Mouse (Mus musculus) lung, embryonic 15.5 days (tissue): ENCODE measurements around the gene Pithd1. TPM values are rescaled to one million over a fixed set of nuclear protein-coding genes. Genes with fewer than 3 reads are reported as not detected.
A peak's percentile ranks its signal among the peaks of the same experiment; 100 is the strongest.
"Not testable (repeated sequence)": the region's sequence is repeated elsewhere in the genome, so short reads cannot be mapped to it uniquely, and the experiment has no call there.

ENCODE experiments used
- ATAC-seq: fragments of 200-750 bp; cut with Nextera tagmentation; 2 replicates; pipeline ENCODE4 v1.8.0; 2017; ENCODE audit warnings: moderate number of reproducible peaks, borderline replicate concordance; ENCODE audit not compliant: low FRiP score, low TSS enrichment; ENCODE audit errors: extremely low read depth
- H3K27ac ChIP-seq: fragments of 300-500 bp; sonication (generic); 2 replicates; pipeline ENCODE4 v1.5.1; 2015; ENCODE audit warnings: moderate library complexity, mild to moderate bottlenecking, inconsistent platforms
- H3K27me3 ChIP-seq: fragments of 300-500 bp; sonication (generic); 2 replicates; pipeline ENCODE4 v1.6.1; 2015; ENCODE audit warnings: inconsistent platforms
- H3K36me3 ChIP-seq: fragments of 300-500 bp; sonication (generic); 2 replicates; pipeline ENCODE4 v1.6.1; 2015; ENCODE audit warnings: inconsistent platforms
- H3K4me1 ChIP-seq: fragments of 300-500 bp; sonication (generic); 2 replicates; pipeline ENCODE4 v1.6.1; 2015; ENCODE audit warnings: inconsistent platforms
- H3K4me2 ChIP-seq: fragments of 300-500 bp; sonication (generic); 2 replicates; pipeline ENCODE4 v1.6.1; 2015; ENCODE audit warnings: inconsistent platforms, mild to moderate bottlenecking, moderate library complexity
- H3K4me3 ChIP-seq: fragments of 300-500 bp; sonication (generic); 2 replicates; pipeline ENCODE4 v1.5.1; 2015; ENCODE audit warnings: mild to moderate bottlenecking, inconsistent platforms
- H3K9ac ChIP-seq: fragments of 300-500 bp; sonication (generic); 2 replicates; pipeline ENCODE4 v1.6.1; 2015; ENCODE audit warnings: inconsistent platforms
- H3K9me3 ChIP-seq: fragments of 300-500 bp; sonication (generic); 2 replicates; pipeline ENCODE4 v1.6.1; 2016; ENCODE audit warnings: inconsistent platforms
- WGBS: fragments of 180-500 bp; shearing (Covaris S2); methylation state at CpG from one replicate; pipeline ENCODE4 v1.1.7; 2015; 5-methylcytosine and 5-hydroxymethylcytosine counted together
- polyA plus RNA-seq: library from polyadenylated mRNA; unstranded; fragments of >200 nt; fragmentation: Nextera tagmentation; extraction: Ambion mirVana; gene quantifications from 2 replicates; pipeline ENCODE4 v1.2.1, GENCODE M21; 2015

Pithd1 gene
- polyA plus RNA-seq, 1 experiment from 2014 or later: 59.7 TPM

- Histone ChIP-seq H3K4me1 (peaks cover 18% of the 10 kb centered on the region), H3K36me3 (peaks cover 32% of the 10 kb centered on the region), H3K9ac (peak overlapping the region; percentile 95), H3K9me3 (no peaks in the 10 kb centered on the region), H3K4me2 (peak overlapping the region; percentile 88), H3K27me3 (no peaks in the 10 kb centered on the region), H3K27ac (no peak overlapping the region), H3K4me3 (peak overlapping the region; percentile 87)
- 82% methylated on average over 7 of the region's 7 CpGs for WGBS
- ATAC-seq: no peak
Observed at GRCm38 (mm10) chr4:135985769-135986168, 1.3 kb downstream of the Pithd1 start.

- no peak overlapping the region for H3K9ac ChIP-seq
- 0 out of 2 replicates have a peak overlapping the region, but pooled peaks have one; percentile 87 for H3K4me3 ChIP-seq
- 84% methylated on average over 5 of the region's 5 CpGs for WGBS
- peaks cover 18% of the 10 kb centered on the region for H3K4me1 ChIP-seq
- no peak for ATAC-seq
- H3K27ac ChIP-seq: no peak overlapping the region
- no peaks in the 10 kb centered on the region for H3K9me3 ChIP-seq
- peaks cover 34% of the 10 kb centered on the region for H3K36me3 ChIP-seq
- peak overlapping the region; percentile 88; the same call in 1 of the 2 replicates for H3K4me2 ChIP-seq
- H3K27me3 ChIP-seq: no peaks in the 10 kb centered on the region
Observed at GRCm38 (mm10) chr4:135985193-135985592, 1.9 kb downstream of the Pithd1 start.

- no peak for ATAC-seq
- Histone ChIP-seq H3K9ac (no peak overlapping the region), H3K9me3 (no peaks in the 10 kb centered on the region), H3K4me3 (no peak overlapping the region), H3K4me1 (peaks cover 18% of the 10 kb centered on the region), H3K27me3 (no peaks in the 10 kb centered on the region), H3K4me2 (no peak overlapping the region), H3K27ac (no peak overlapping the region), H3K36me3 (peaks cover 34% of the 10 kb centered on the region)
- WGBS: 82% methylated on average over 5 of the region's 5 CpGs
Observed at GRCm38 (mm10) chr4:135984556-135984955, 2.5 kb downstream of the Pithd1 start.

DNA sequence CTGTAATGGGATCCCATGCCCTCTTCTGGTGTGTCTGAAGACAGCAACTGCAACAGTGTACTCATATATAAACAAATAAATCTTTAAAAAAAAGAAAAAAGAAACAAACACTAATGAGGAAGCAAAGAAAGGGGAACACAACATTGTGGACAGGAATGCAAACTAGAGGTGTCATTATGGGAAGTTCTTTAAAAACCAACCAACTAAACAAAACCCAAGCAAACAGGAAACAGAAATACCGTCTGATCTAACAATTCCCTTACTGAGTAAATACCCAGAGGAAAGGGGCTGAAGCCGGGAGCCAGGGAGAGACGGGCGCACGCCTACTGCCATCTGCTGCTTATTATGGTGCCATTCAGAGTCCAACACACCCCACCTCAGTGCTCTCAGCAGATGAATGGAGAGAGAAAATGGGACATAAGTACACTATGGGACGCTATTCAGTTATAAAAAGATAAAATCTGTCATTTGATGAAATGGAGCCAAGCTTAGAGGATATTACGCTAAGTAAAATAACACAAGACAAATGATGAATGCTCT, 5.5 kb downstream of the Pithd1 start:
- Histone ChIP-seq H3K9ac (no peak overlapping the region), H3K4me2 (no peak overlapping the region), H3K4me1 (peaks cover 11% of the 10 kb centered on the region), H3K4me3 (no peak overlapping the region), H3K27ac (no peak overlapping the region), H3K36me3 (peaks cover 53% of the 10 kb centered on the region), H3K9me3 (no peaks in the 10 kb centered on the region), H3K27me3 (no peaks in the 10 kb centered on the region)
- 72% methylated on average over 7 of the region's 7 CpGs for WGBS
- no peak for ATAC-seq

GRCm38 (mm10) chr4:135980223-135980622, 6.8 kb downstream of the Pithd1 start:
- WGBS: 94% methylated on average over 5 of the region's 5 CpGs
- H3K4me1 ChIP-seq, H3K9me3 ChIP-seq, H3K9ac ChIP-seq, H3K27me3 ChIP-seq, H3K4me3 ChIP-seq, ATAC-seq, H3K4me2 ChIP-seq, H3K27ac ChIP-seq: not testable (repeated sequence)
- H3K36me3 ChIP-seq: peaks cover 64% of the 10 kb centered on the region

- Histone ChIP-seq H3K4me3 (no peak overlapping the region), H3K27me3 (no peaks in the 10 kb centered on the region), H3K9me3 (no peaks in the 10 kb centered on the region), H3K4me2 (no peak overlapping the region), H3K27ac (no peak overlapping the region), H3K4me1 (peaks cover 11% of the 10 kb centered on the region), H3K9ac (no peak overlapping the region), H3K36me3 (peaks cover 49% of the 10 kb centered on the region)
- no peak for ATAC-seq
- WGBS: 85% methylated on average over 12 of the region's 12 CpGs
Observed at GRCm38 (mm10) chr4:135976146-135976545, 10.9 kb downstream of the Pithd1 start.

DNA sequence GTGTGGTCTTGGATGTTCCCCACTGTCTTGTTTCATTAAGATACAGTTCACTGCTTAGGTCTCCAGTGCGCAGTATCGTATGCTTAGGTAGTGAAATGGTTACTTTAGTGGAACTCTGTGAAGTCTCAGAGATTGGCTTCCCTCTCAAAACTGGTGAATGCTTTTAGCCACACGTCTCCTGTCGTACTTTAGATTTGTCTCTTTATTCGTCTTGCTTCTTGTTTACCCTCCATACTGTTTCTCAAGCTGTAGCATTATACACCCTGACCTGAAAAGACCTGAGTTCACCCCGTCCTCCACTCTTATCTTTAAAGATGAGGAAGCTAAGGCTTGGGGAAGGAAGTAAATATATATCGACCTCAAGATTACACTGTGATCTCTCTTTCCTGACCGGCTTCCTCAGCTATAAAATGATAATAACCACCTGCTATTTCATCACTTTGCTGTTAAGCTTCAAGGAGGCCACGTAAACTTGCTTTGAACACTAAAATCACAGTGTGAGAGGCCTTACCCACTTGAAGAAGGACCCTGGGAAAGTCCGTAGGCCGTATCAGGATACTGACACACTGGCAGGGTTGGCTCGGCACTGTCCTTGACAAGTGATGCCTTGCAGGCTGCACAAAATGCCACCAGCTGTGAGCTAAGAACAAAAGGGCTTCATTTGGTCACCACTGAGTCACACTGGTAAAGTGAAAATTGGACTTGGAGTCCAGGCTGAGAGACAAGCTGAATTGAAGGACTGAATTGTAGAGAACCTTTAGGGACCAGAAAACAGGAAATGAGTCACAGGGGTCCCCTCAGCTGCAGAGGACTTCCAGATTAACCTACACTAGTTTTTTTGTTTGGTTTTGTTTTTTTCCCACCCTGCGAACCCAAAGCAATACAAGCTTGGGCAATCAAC, 13.9 kb downstream of the Pithd1 start:
- 54% methylated on average over 13 of the region's 13 CpGs for WGBS
- no peak for ATAC-seq
- Histone ChIP-seq H3K9me3 (no peaks in the 10 kb centered on the region), H3K4me2 (peak overlapping the region; percentile 91), H3K4me1 (peaks cover 17% of the 10 kb centered on the region), H3K36me3 (peaks cover 59% of the 10 kb centered on the region), H3K4me3 (peak overlapping the region; percentile 95), H3K27ac (no peak overlapping the region), H3K27me3 (no peaks in the 10 kb centered on the region), H3K9ac (peak overlapping the region; percentile 95; the same call in 1 of the 2 replicates)

- H3K4me1 ChIP-seq: peaks cover 17% of the 10 kb centered on the region
- H3K27ac ChIP-seq: peak within 1 kb of the TSS; percentile 60
- H3K27me3 ChIP-seq: no peaks in the 10 kb centered on the region
- peak within 1 kb of the TSS; percentile 91 for H3K4me2 ChIP-seq
- peak within 1 kb of the TSS; percentile 95 for H3K4me3 ChIP-seq
- under 1% methylated on average over 19 of the region's 19 CpGs for WGBS
- H3K36me3 ChIP-seq: peaks cover 62% of the 10 kb centered on the region
- ATAC-seq: peak; percentile 82
- H3K9ac ChIP-seq: peak within 1 kb of the TSS; percentile 95
- H3K9me3 ChIP-seq: no peaks in the 10 kb centered on the region
Observed at GRCm38 (mm10) chr4:135972556-135972906, 14.5 kb downstream of the Pithd1 start, which contains the start of gene Lypla2. Lypla2 (minus strand) TSS chr4:135972626.

GRCm38 (mm10) chr4:135971805-135972555, 15.1 kb downstream of the Pithd1 start:
- no peak for ATAC-seq
- under 1% methylated on average over 34 of the region's 35 CpGs for WGBS
- Histone ChIP-seq H3K9ac (peak overlapping the region; percentile 95), H3K27me3 (no peaks in the 10 kb centered on the region), H3K4me1 (peaks cover 17% of the 10 kb centered on the region), H3K36me3 (peaks cover 65% of the 10 kb centered on the region), H3K9me3 (no peaks in the 10 kb centered on the region), H3K27ac (peak overlapping the region; percentile 60), H3K4me3 (peak overlapping the region; percentile 95), H3K4me2 (peak overlapping the region; percentile 91)

DNA sequence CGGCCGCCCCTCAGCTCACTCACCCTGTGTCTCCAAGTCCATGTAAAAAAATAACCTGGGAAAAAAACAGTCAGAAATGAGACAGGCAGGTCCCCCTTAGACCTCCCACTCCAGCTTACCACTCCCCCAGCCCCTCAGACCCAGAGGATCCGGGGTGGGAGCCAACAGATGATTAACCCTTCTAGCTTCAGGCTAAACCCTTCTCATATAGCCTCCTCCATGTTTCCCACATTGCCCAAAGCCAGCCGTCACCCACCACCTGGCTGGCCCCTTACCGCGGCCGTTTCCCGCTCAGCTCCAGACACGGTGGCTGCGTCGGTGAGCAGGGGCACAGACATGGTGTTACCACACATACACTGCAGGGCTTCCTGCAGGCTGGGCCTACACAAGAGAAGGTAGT, 16.5 kb downstream of the Pithd1 start:
- Histone ChIP-seq H3K4me3 (no peak overlapping the region), H3K36me3 (peaks cover 59% of the 10 kb centered on the region), H3K9ac (no peak overlapping the region), H3K27me3 (no peaks in the 10 kb centered on the region), H3K4me1 (peaks cover 17% of the 10 kb centered on the region), H3K4me2 (no peak overlapping the region), H3K27ac (no peak overlapping the region), H3K9me3 (no peaks in the 10 kb centered on the region)
- WGBS: 84% methylated on average over 11 of the region's 11 CpGs
- ATAC-seq: no peak

GRCm38 (mm10) chr4:135969070-135969750, 17.9 kb downstream of the Pithd1 start:
- no peaks in the 10 kb centered on the region for H3K9me3 ChIP-seq
- no peak for ATAC-seq
- H3K27ac ChIP-seq: no peak overlapping the region
- no peaks in the 10 kb centered on the region for H3K27me3 ChIP-seq
- 83% methylated on average over 13 of the region's 13 CpGs for WGBS
- no peak overlapping the region for H3K4me2 ChIP-seq
- H3K36me3 ChIP-seq: peaks cover 47% of the 10 kb centered on the region
- H3K4me3 ChIP-seq: no peak overlapping the region
- H3K9ac ChIP-seq: no peak overlapping the region
- H3K4me1 ChIP-seq: peaks cover 24% of the 10 kb centered on the region
